Mouse (Mus musculus) forebrain, embryonic 14.5 days (tissue): ENCODE results near the gene Psmb2. TPM values are rescaled to one million over a fixed set of nuclear protein-coding genes. Genes with fewer than 3 reads are reported as not detected.

Experiments used
- ATAC-seq: fragments of 200-750 bp; cut with Nextera tagmentation; 2 replicates; pipeline ENCODE4 v1.8.0; 2017; ENCODE audit warnings: mild to moderate bottlenecking, moderate library complexity
- DNase-seq: peaks from one replicate; pipeline ENCODE4 v3.0.0-alpha.2; 2015; ENCODE audit warnings: low spot score
- H3K27ac ChIP-seq: fragments of 300-500 bp; sonication (generic); 2 replicates; pipeline ENCODE4 v1.5.1; 2014; ENCODE audit warnings: low read depth, mild to moderate bottlenecking, control low read depth, low read length, moderate library complexity
- H3K27me3 ChIP-seq: fragments of 300-500 bp; sonication (generic); replicated peaks from 2 replicates; pipeline ENCODE4 v1.6.1; 2014; ENCODE audit warnings: low read length, control low read depth, mixed read lengths; ENCODE audit not compliant: control insufficient read depth, insufficient read depth
- H3K36me3 ChIP-seq: fragments of 300-500 bp; sonication (generic); 2 replicates; pipeline ENCODE4 v1.6.1; 2014; ENCODE audit warnings: low read length, control low read depth; ENCODE audit not compliant: control insufficient read depth, insufficient read depth
- H3K4me1 ChIP-seq: fragments of 300-500 bp; sonication (generic); 2 replicates; pipeline ENCODE4 v1.6.1; 2014; ENCODE audit warnings: antibody characterized with exemption, low read length, control low read depth; ENCODE audit not compliant: control insufficient read depth, insufficient read depth
- H3K4me2 ChIP-seq: fragments of 300-500 bp; sonication (generic); 2 replicates; pipeline ENCODE4 v1.6.1; 2014; ENCODE audit warnings: mild to moderate bottlenecking, control low read depth, low read length
- H3K4me3 ChIP-seq: fragments of 300-500 bp; sonication (generic); 2 replicates; pipeline ENCODE4 v1.5.1; 2014; ENCODE audit warnings: low read depth, low read length, control low read depth
- H3K9ac ChIP-seq: fragments of 300-500 bp; sonication (generic); 2 replicates; pipeline ENCODE4 v1.6.1; 2014; ENCODE audit warnings: mild to moderate bottlenecking, low read length, control low read depth, moderate library complexity
- H3K9me3 ChIP-seq: fragments of 300-500 bp; sonication (generic); replicated peaks from 2 replicates; pipeline ENCODE4 v1.6.1; 2016; ENCODE audit warnings: low read length, control low read depth, mixed read lengths; ENCODE audit not compliant: control insufficient read depth
- WGBS: fragments of 180-500 bp; shearing (Covaris S2); extraction: QIAGEN DNeasy Blood & Tissue Kit; methylation state at CpG from one replicate; pipeline ENCODE4 v1.1.7; 2014; 5-methylcytosine and 5-hydroxymethylcytosine counted together
- polyA plus RNA-seq: library from polyadenylated mRNA; unstranded; fragments of >200 nt; fragmentation: Nextera tagmentation; extraction: Ambion mirVana; gene quantifications from 2 replicates; pipeline ENCODE4 v1.2.1, GENCODE M21; 2014

Gene Psmb2
- polyA plus RNA-seq, 1 experiment from 2014 or later: 584 TPM

DNA sequence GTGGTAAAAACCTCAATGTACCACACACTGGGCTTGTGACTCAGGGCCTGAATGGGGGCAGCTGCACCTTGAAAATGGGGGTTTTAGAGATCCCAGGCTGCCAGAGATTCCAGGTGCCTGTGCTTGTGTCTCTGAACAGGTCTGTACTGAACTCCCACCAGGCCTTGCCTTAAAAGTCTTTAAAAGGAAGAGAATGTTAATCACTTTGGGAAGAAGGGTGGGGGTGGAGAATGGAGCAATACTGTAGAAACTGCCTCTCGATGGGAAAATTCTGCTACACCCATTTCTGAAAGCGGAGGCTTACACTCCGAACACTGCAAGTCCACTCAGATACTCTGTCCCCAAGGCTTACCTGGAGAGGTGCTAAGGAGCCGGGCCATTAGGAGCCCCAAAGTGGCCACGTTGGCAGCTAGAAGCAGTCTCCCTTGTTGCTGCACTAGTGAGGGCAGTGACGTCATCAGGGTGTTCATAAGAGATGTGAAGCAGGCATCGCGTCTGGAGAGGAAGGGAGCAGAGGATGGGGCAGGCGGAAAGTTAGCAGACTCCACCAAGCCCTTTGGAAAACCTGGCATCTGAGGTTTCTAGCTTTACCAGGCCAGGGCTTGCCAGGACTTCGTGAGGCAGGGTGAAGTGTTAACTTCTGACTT, 68.9 kb downstream of the Psmb2 start:
- Histone ChIP-seq H3K4me1 (peaks cover 18% of the 10 kb centered on the region), H3K27ac (no peak overlapping the region), H3K27me3 (no peaks in the 10 kb centered on the region), H3K9me3 (no peaks in the 10 kb centered on the region), H3K9ac (no peak overlapping the region), H3K4me3 (no peak overlapping the region), H3K36me3 (peaks cover 57% of the 10 kb centered on the region), H3K4me2 (no peak overlapping the region)
- DNase-seq (no peak), ATAC-seq (no peak)
- 80% methylated on average over 10 of the region's 10 CpGs for WGBS

DNA sequence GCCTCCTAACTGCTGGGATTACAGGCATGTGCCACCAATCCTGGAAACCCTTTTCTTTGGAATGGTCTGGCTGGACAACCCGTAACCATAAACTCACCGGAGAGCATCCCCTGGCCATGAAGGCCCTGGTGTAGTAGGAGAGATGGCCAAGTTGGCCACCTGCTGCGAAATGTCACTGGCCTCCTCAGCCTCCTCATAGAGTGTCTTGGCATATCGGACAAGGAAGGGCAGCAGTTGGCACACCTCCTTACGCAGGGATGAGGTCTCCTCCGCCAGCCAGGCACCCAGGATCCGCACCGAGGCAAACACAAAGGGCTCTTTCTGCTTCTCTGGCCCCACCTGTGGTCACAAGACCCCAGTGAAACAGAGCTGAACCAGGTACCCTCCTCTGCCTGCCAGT, 71.0 kb downstream of the Psmb2 start:
- no peak for DNase-seq
- no peak overlapping the region for H3K4me3 ChIP-seq
- H3K9ac ChIP-seq: 0 out of 2 replicates have a peak overlapping the region, but pooled peaks have one; percentile 29
- H3K9me3 ChIP-seq: no peaks in the 10 kb centered on the region
- no peaks in the 10 kb centered on the region for H3K27me3 ChIP-seq
- no peak overlapping the region for H3K4me2 ChIP-seq
- peaks cover 28% of the 10 kb centered on the region for H3K4me1 ChIP-seq
- no peak overlapping the region for H3K27ac ChIP-seq
- 91% methylated on average over 8 of the region's 8 CpGs for WGBS
- H3K36me3 ChIP-seq: peaks cover 57% of the 10 kb centered on the region
- ATAC-seq: no peak

DNA sequence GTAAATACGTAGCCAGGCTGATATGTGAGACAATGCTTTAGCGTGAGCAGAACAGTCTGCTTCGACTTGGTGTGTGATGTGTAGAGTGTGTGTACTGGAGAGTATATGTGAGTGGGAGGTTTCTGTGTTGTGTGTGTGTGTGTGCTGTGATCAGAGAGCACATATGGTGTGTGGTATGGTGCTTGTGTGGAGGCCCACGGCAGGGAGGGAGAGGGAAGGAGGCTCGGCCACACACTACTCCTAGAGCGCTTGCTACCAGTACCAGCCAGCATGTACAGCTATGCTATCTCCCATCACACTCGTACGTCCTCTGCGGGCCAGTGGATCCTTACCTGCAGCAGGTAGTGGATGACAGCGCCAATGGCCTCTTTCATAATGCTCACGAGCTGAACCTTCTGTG, 72.1 kb downstream of the Psmb2 start:
- peaks cover 32% of the 10 kb centered on the region for H3K4me1 ChIP-seq
- 84% methylated on average over 11 of the region's 11 CpGs for WGBS
- peak overlapping the region; percentile 29; the same call in 1 of the 2 replicates for H3K9ac ChIP-seq

DNA sequence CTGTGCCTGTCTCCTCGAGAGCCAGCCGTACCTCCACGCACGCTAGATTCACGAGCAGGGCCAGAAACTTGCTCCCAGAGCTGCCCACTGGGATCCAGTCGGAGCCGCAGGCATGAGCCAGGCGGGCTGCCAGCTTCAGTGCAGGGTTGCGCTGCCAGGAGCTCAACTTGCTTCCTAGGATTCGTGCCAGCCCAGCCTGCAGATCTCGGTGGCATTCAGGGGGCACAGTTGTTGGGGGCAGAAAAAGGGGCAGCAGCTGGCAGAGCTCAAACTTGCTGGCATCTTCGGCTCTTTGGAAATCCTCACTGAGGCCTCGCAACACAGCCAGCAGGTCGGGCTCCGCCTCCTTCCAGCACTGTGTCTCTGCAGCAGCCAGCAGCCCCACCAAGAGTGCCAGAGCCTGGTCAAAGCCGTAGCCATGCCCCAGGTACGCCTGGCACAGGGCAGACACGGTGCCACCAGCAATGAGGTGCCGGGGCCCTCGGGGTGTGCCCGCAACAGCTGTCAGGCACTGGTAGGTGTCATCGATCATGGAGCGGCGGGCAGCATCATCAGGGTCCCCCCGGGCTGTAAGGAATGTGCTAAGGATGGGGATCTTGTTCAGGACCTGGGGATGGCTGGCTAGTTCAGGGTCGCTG, 72.7 kb downstream of the Psmb2 start:
- Histone ChIP-seq H3K4me1 (peaks cover 38% of the 10 kb centered on the region), H3K9me3 (no peaks in the 10 kb centered on the region), H3K27ac (peak overlapping the region; percentile 44; the same call in 1 of the 2 replicates), H3K9ac (0 out of 2 replicates have a peak overlapping the region, but pooled peaks have one; percentile 8), H3K4me2 (peak overlapping the region; percentile 29), H3K36me3 (peaks cover 42% of the 10 kb centered on the region), H3K4me3 (no peak overlapping the region), H3K27me3 (no peaks in the 10 kb centered on the region)
- DNase-seq (peak; percentile 87), ATAC-seq (no peak)
- 65% methylated on average over 26 of the region's 26 CpGs for WGBS

More for the DNA sequence above, 72.1 kb downstream of the Psmb2 start:
- peaks cover 48% of the 10 kb centered on the region for H3K36me3 ChIP-seq
- no peak for DNase-seq
- no peaks in the 10 kb centered on the region for H3K9me3 ChIP-seq
- peak overlapping the region; percentile 29 for H3K4me2 ChIP-seq
- H3K27me3 ChIP-seq: no peaks in the 10 kb centered on the region
- ATAC-seq: no peak
- no peak overlapping the region for H3K4me3 ChIP-seq
- H3K27ac ChIP-seq: peak overlapping the region; percentile 44; the same call in 1 of the 2 replicates

DNA sequence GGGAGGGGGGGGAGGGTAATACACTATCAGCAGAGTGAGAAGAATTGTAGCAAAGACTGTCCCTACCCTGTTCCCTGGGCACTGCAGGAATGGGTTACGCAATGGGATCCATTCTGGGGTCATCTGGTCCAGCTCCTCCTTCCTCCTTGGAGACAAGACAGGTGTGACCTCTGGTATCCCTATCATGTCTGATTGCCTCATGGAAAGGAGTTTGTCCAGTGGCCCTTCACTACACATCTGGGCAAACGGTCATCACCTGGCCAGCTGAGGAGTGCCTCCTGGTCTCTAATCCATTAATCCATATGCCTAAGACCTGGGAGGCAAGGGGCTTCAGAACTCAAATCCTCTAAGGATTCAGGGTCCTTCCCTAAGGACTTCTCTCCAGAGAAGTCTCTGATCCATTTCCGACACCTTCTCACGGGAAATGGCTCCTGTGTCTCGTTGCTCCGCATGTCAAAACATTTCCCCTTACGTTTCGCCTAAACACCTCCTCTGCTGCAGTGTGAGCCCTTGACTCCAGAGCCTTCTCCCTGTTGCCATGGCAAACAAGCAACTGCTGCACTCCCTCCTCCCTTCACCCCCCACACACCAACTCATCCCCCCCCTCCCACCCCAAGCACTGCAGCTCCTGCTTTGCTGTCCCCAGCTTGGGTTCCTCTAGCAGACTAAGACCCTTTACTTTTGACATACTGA, 73.6 kb downstream of the Psmb2 start:
- Histone ChIP-seq H3K4me3 (peak overlapping the region; percentile 89; the same call in 1 of the 2 replicates), H3K4me2 (peak overlapping the region; percentile 77; the same call in 1 of the 2 replicates), H3K27ac (no peak overlapping the region), H3K9ac (peak overlapping the region; percentile 90; the same call in 1 of the 2 replicates), H3K27me3 (no peaks in the 10 kb centered on the region), H3K4me1 (peaks cover 42% of the 10 kb centered on the region), H3K36me3 (peaks cover 36% of the 10 kb centered on the region), H3K9me3 (no peaks in the 10 kb centered on the region)
- no peak for ATAC-seq
- 65% methylated on average over 8 of the region's 8 CpGs for WGBS
- no peak for DNase-seq

DNA sequence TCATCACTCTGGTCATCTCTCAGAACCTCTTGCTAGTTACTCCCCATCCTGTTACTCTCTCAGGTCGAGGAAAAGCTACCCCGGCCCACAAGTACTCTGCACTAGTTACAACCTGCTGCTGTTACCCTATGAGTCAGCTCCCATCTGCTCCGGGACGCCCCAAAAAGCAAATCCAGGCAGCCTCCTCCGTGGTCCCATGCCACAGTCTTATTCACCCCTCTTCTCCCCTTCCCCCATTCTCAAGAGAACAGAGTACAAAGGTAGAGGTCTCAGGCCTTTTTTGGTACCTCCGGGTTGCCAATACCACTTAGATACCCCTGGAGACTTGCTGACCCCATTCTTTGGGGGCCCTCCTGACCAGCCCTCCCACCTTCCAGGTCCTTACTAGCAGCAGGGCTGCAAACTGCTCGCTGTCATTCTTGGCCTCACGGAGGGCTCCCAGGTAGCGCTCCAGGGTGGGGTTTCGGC, 74.2 kb downstream of the Psmb2 start:
- H3K4me1 ChIP-seq: peaks cover 42% of the 10 kb centered on the region

DNA sequence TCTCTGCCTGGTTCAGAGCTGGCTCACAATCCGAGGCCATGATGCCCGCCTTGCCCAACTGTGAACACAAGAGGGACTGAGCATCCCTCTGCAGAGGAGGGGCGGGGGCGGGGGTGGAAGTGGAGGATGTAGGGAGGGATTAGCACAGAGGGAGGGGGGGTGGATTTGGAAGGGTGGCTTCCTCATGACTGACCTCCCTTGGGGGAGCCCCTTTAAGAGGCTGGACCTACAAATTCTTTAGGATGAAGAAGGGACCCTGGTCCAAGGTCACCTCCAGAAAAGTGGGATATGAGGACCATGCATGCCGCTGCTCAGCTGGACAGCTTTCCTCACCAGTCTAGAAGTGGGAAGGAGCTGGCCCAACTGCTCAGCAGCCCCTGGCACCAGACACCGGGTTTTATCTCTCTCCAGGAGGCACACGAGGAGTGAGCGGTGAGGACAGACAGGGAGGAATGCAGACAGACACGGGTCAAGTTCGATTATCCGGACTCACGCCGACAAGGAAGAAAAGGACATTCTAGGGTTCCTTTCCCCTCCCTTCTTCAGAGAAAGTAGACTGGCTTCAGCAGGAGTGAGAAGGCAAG, 74.7 kb downstream of the Psmb2 start:
- no peak for ATAC-seq
- Histone ChIP-seq H3K27me3 (no peaks in the 10 kb centered on the region), H3K9ac (peak overlapping the region; percentile 90), H3K4me2 (peak overlapping the region; percentile 77), H3K27ac (no peak overlapping the region), H3K4me3 (peak overlapping the region; percentile 89), H3K4me1 (peaks cover 42% of the 10 kb centered on the region), H3K36me3 (peaks cover 24% of the 10 kb centered on the region), H3K9me3 (no peaks in the 10 kb centered on the region)
- 2% methylated on average over 13 of the region's 13 CpGs for WGBS
- no peak for DNase-seq

More for the DNA sequence above, 74.2 kb downstream of the Psmb2 start:
- Histone ChIP-seq H3K4me3 (peak overlapping the region; percentile 89), H3K4me2 (peak overlapping the region; percentile 77), H3K9me3 (no peaks in the 10 kb centered on the region), H3K27me3 (no peaks in the 10 kb centered on the region), H3K9ac (peak overlapping the region; percentile 90), H3K27ac (no peak overlapping the region), H3K36me3 (peaks cover 30% of the 10 kb centered on the region)
- DNase-seq (no peak), ATAC-seq (no peak)
- 44% methylated on average over 10 of the region's 10 CpGs for WGBS

DNA sequence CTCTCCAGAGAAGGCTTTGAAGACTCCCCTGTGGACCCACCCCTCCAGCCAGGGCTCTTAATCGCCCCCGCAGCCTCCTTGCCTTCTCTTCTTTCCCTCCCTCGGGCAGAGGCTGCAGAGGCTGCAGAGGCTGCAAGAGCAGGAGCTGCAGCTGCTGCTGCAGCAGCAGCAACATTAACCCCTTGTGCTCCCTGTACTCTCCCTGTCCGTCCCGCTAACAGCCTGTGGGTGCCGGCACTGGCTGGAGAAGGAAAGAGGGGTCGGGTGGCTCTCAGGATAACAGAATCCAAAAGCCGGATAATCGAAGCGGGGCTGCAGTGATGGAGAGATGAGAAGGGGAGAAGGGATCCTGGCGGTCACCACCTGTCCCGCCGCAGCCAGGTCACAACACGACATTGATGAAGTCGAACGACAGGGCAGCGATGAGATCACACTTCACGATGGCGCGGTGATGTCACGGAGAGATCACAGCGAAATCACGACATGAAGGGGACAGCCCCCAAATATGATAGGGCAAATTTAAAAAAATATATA, 75.2 kb downstream of the Psmb2 start:
- H3K9me3 ChIP-seq: no peaks in the 10 kb centered on the region
- no peaks in the 10 kb centered on the region for H3K27me3 ChIP-seq
- peak overlapping the region; percentile 90 for H3K9ac ChIP-seq
- ATAC-seq (peak; percentile 2; the same call in 1 of the 2 replicates), DNase-seq (no peak)
- peak overlapping the region; percentile 89 for H3K4me3 ChIP-seq
- peaks cover 42% of the 10 kb centered on the region for H3K4me1 ChIP-seq
- H3K27ac ChIP-seq: peak overlapping the region; percentile 95
- under 1% methylated on average over 23 of the region's 23 CpGs for WGBS
- peaks cover 22% of the 10 kb centered on the region for H3K36me3 ChIP-seq
- H3K4me2 ChIP-seq: peak overlapping the region; percentile 77
